Mouse (Mus musculus) liver, embryonic 14.5 days (tissue): ENCODE data around the gene Nap1l4.

Source experiments
- CTCF ChIP-seq: IDR thresholded peaks from 2 replicates; pipeline ENCODE4 v1.5.1; 2016; ENCODE audit warnings: antibody characterized with exemption, low read depth, control low read depth
- EP300 ChIP-seq: IDR thresholded peaks from 2 replicates; pipeline ENCODE4 v1.6.1; 2016; ENCODE audit warnings: antibody characterized with exemption, low read depth

DNA sequence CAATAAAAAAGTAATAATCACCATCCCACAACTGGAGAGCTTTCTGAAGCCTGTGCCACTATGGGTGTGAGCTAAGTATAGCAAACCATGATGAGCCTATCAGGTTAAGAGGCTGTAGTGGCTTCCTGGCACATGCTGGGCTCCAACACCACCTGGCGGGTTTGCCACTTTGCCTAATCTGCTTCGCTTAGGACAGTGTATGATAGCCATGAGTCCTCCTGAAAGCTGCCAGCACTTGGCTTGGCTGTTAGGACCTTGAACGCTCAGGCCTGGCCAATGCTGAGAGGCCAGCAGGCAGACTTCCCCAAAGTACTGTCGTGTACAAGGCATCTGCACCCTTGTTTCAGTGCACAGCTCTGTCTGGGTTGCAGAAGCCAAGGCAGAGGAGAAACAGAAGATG lies 39.1 kb upstream of the Nap1l4 start:
- TF ChIP-seq CTCF, result no peak
- no peak for TF ChIP-seq EP300
